Mouse (Mus musculus) left cerebral cortex, adult 18-20 months (tissue): ENCODE data around the gene Fbxo36. TPM values are rescaled to one million over a fixed set of nuclear protein-coding genes. Genes with fewer than 3 reads are reported as not detected.
A peak's percentile ranks its signal among the peaks of the same experiment; 100 is the strongest.

Experiments used
- DNase-seq, 2 experiments: peaks; one replicate each; pipeline ENCODE4 v3.0.0; 2021 to 2022; ENCODE audit warnings: low spot score in 2 of 2, mixed read lengths in 1 of 2
- total RNA-seq, 2 experiments: library from RNA; stranded (reverse); gene quantifications; 2 replicates each; pipeline ENCODE4 v1.2.3; 2021

Gene Fbxo36
- total RNA-seq, 2 experiments from 2014 or later, result 2.2 to 3.9 TPM

- no peak for DNase-seq
These were observed 16.1 kb downstream of the Fbxo36 start for GRCm38 (mm10) chr1:84855756-84856155.

DNA sequence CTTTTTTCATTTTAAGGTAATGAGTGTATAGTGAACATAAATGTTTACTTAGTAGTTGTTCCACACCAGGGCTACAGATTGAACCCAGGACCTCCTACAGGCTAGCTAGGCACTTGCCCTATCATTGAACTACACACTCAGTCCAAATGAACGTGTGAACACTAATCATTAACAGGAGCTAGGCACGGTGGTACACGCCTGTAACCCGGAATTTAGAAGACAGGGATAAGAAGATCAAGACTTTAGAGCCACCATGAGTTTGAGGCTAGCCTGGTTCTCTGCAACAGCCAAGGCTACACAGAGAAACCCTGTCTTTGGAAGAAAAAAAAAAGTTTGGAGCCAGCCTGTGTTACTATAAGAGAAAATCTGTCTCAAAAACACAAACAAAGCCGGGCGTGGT lies 20.0 kb downstream of the Fbxo36 start:
- DNase-seq, result no peak

DNA sequence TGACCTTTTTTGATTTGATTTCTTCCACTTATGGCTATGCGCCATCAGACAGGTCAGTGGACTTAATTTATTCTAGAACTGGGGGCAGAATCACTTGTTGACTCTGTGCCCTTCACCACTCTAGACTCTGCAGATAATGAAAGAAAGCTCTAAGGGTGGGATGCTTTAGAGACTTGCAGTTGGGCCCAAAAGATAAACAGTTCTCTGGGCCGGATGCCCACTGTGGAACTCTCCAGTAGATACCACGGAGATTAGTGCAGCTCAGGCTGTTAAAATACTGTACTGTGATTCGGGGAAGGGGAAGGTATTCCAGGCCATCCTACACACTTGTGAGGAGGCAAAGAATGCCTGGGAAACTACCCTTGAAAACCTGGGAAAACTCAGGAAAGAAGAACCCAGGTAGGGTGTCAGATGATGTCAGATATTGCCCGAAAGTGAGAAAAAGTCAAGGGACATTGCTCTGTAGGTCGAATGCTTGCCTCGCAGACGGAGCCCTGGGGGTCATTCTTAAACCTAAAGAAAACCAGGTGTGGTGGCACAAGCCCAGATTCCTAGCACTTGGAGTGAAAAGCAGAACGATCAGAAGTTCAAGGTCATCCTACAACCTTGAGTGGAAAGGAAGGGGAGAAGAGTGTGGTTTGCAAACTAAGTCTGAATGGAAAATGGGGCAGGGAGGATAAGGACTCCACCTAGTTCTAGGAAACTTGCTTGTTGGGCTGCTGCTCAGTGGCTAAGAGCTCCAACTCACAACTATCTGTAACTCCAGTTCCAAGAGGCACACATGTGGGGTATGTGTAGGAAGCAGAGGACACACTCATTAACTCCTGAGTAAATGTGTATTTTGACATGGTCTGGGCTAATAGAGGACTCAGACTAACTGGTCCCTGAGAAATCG lies 21.0 kb downstream of the Fbxo36 start:
- DNase-seq, result no peak

- DNase-seq, result no peak
These were observed 21.6 kb downstream of the Fbxo36 start for GRCm38 (mm10) chr1:84861255-84861630.

GRCm38 (mm10) chr1:84864645-84865044 lies 25.0 kb downstream of the Fbxo36 start:
- no peak for DNase-seq

DNA sequence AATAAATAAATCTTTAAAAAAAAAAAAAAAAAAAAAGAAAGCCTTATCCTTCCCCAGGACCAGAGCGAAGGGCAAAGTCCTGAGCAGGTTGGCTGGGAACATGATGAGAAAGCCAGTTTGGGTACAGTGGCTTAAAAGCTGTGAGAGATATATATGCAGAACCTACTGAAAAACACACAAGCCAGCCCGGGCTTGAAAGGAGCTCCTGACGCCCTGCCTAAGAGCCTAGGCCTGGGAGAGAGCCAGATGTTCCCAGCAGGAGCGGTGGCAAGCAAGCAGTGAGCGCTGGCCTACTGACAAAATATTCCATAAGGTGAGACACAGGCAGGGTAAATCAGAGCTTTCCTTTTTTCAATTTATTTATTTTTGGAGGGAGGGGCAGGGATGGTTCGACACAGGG lies 26.6 kb downstream of the Fbxo36 start:
- no peak for DNase-seq

DNA sequence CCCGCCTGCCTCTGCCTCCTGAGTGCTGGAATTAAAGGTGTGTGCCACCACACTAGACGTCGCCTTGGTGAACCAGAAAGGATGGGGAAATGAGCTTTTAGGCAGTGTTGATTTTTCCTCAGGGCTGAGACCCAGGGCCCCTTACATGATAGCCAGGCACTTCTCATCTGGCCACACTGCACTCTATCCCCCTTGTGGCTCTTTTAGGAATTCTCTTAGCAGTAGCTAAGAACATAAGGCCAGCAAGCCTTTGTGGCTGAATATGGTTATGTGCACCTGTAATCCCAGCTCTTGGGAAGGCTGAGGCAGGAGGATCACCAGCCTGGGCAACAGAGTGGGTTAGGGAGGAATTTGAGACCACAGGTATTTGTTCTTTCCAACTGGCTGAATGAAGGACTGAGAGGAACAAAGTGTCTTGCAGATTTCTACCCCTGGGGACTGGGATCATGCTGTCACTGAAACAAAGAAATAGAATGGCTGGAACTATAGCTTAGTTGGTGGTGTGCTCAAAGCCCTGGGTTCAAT lies 27.1 kb downstream of the Fbxo36 start:
- no peak for DNase-seq

DNA sequence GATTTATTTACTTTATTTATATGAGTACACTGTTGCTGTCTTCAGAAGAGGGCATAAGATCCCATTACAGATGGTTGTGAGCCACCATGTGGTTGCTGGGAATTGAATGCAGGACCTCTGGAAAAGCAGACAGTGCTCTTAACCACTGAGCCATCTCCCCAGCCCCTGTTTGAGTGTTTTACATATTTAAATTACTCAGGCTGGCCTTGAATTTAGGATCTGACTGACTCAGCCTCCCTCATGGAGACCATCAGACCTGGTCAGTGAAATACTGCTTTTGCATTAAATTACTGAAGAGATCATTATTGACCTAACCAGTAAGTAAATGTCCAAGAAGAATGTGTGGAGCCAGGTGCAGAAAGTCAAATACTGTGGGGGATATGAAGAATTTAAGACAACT lies 28.7 kb downstream of the Fbxo36 start:
- no peak for DNase-seq

DNA sequence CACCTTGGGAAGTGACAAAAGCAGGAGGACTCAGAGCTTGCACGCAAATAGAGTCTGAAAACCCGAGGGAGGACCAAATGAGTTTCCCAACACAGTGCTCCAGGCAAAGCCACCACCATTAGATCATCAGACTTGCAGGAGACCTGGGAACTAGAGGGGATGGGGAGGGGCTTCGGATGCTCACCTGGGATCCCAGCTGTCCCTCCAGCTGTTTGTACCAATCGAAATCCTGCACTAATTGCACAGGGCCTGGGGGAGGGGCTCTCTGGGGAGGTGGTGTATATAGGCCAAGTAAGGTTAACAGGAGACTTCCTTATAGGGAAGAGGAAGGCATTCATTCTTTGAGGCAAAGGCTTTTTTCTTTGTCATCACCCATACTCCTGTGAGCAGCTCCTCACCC lies 29.2 kb downstream of the Fbxo36 start:
- DNase-seq, result no peak

GRCm38 (mm10) chr1:84869498-84869897 lies 29.9 kb downstream of the Fbxo36 start:
- no peak for DNase-seq

GRCm38 (mm10) chr1:84871131-84871530 lies 31.5 kb downstream of the Fbxo36 start:
- DNase-seq, result no peak

- no peak for DNase-seq
These were observed 32.5 kb downstream of the Fbxo36 start for GRCm38 (mm10) chr1:84872105-84872504.

- DNase-seq, result no peak
These were observed 33.3 kb downstream of the Fbxo36 start for GRCm38 (mm10) chr1:84872939-84873338.

DNA sequence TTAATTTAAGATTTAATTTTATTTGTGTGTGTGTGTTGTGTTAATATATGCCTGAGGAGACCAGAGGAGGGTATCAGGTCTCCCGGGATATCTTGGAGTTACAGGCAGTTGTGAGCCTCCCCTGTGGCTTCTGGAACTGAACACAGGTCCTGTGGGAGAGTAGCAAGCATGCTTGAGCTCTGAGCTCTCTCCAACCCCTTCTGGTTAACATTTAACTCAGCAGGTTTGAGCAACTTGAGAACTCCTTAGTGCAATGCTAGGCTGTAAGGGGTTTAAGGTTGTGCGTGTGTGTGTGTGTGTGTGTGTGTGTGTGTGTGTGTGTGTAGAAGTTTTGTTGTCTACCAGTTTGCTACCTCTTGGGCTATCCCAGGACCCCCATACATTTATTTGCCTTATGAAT lies 37.9 kb downstream of the Fbxo36 start:
- DNase-seq, result no peak

- DNase-seq, result no peak
These were observed 40.0 kb downstream of the Fbxo36 start for GRCm38 (mm10) chr1:84879571-84880120.

GRCm38 (mm10) chr1:84881248-84882065 lies 41.8 kb downstream of the Fbxo36 start:
- DNase-seq, result peak; percentile 16 to 43

GRCm38 (mm10) chr1:84882066-84882532 lies 42.5 kb downstream of the Fbxo36 start:
- no peak for DNase-seq

DNA sequence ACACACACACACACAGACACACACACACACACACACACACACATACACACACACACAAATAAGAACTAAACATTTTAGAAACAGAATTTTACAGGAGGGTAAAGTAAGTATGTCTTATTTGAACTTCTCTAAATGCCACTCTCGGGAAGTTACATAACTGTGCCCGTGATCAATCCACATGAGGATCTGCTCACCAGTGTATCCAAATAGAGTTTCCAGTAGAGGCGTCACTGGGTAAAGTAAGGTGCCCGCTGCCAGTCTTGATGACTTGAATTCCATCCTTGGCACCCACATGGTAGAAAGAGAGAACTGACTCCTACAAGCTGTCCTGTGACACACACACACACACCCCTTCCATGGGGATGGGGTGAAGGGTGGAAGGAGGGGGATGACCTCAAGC lies 43.3 kb downstream of the Fbxo36 start:
- DNase-seq, result no peak

DNA sequence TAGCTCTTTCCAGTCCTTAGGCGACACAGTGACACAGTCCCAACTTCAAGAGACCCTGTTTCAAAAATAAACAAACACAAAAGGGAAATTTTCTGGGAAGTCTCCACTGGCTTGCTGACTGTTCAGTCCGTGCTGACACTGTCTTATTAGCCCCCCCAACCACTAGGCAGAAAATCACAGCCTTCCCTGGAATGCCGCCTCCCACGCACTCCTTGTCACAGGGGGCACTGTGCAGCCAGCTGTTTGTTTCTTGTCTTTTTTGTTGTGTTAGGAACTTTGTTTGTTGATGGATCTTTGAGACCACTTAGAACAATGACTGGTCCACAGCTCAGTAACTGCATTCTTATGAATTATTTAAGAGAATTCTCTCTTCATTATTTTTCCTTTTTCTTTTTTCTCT lies 44.2 kb downstream of the Fbxo36 start:
- no peak for DNase-seq

- DNase-seq, result no peak
These were observed 45.5 kb downstream of the Fbxo36 start for GRCm38 (mm10) chr1:84885174-84885573.

- DNase-seq, result no peak
These were observed 46.3 kb downstream of the Fbxo36 start for GRCm38 (mm10) chr1:84885921-84886320.
